Mouse (Mus musculus) embryonic fibroblast, embryonic 13.5 days (primary cell): Measurements from ENCODE around the gene Pla2g2c.

Source experiments
- CTCF ChIP-seq: IDR thresholded peaks from 2 replicates; pipeline ENCODE4 v1.5.1; 2011; ENCODE audit warnings: mild to moderate bottlenecking, control low read depth, low read length, moderate library complexity, borderline replicate concordance; ENCODE audit not compliant: insufficient read depth
- POLR2A ChIP-seq: IDR thresholded peaks from 2 replicates; pipeline ENCODE4 v1.6.1; 2011; ENCODE audit warnings: low read depth, mild to moderate bottlenecking, control low read depth, low read length, moderate library complexity

DNA sequence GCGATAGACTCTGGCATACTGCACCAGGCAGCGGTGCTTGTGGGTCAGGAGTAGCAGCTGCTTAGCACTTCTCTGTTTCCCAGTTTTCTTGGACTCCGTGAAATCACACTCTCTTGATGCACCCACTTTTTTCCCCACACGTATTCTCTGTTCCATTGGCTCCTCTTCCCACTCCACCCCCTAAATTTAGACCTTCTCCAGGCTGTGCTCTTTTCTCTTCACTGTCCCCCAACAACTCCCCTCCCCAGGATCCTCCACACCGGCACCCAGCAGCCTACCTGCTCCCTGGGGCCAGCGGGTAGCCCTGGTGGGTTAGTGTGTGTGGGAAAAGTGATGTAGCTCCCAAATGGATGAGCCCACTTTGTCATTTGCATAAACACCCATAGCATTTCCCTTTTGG, 38.8 kb upstream of the Pla2g2c start:
- no peak for TF ChIP-seq CTCF
- TF ChIP-seq POLR2A = no peak
